Mouse (Mus musculus): Measurements from ENCODE around the gene Gsc2. TPM values are rescaled to one million over a fixed set of nuclear protein-coding genes. Genes with fewer than 3 reads are reported as not detected.

Gene Gsc2
- polyA plus RNA-seq, 1 experiment from 2014 or later = not detected

GRCm38 (mm10) chr16:17876096-17876495 lies 38.8 kb downstream of the Gsc2 start:
- H3K4me2 ChIP-seq (replicated peaks; ENCODE audit: low read depth) = no peak overlapping the region
- no peak for ATAC-seq
- TF ChIP-seq CTCF (IDR thresholded peaks at IDR 0.05; ENCODE audit: low read depth) = no peak
- peaks cover 4% of the 10 kb centered on the region; the same call in 1 of the 2 replicates for H3K4me1 ChIP-seq (replicated peaks; ENCODE audit: control insufficient read depth, insufficient read depth, low read length)
- no peaks in the 10 kb centered on the region for H3K9me3 ChIP-seq (ENCODE audit: control insufficient read depth)
- H3K4me3 ChIP-seq (ENCODE audit: low read depth, low read length) = no peak overlapping the region
- H3K9ac ChIP-seq (ENCODE audit: low read depth, low read length) = no peak overlapping the region
- 100% methylated on average over 1 of the region's 1 CpGs for WGBS
- H3K27me3 ChIP-seq (replicated peaks; ENCODE audit: control insufficient read depth, insufficient read depth, low read length) = no peaks in the 10 kb centered on the region
- H3K27ac ChIP-seq (ENCODE audit: low read depth, low read length) = no peak overlapping the region
- H3K36me3 ChIP-seq (ENCODE audit: control insufficient read depth, insufficient read depth) = peaks cover 12% of the 10 kb centered on the region; the same call in 1 of the 2 replicates

- Histone ChIP-seq H3K9me3 (ENCODE audit: control insufficient read depth) (no peaks in the 10 kb centered on the region), H3K27me3 (replicated peaks; ENCODE audit: control insufficient read depth, insufficient read depth, low read length) (no peaks in the 10 kb centered on the region), H3K4me2 (replicated peaks; ENCODE audit: low read depth) (no peak overlapping the region), H3K36me3 (ENCODE audit: control insufficient read depth, insufficient read depth) (peaks cover 10% of the 10 kb centered on the region), H3K4me3 (ENCODE audit: low read depth, low read length) (no peak overlapping the region), H3K9ac (ENCODE audit: low read depth, low read length) (no peak overlapping the region), H3K4me1 (replicated peaks; ENCODE audit: control insufficient read depth, insufficient read depth, low read length) (peaks cover 4% of the 10 kb centered on the region; the same call in 1 of the 2 replicates), H3K27ac (ENCODE audit: low read depth, low read length) (no peak overlapping the region)
- TF ChIP-seq CTCF (IDR thresholded peaks at IDR 0.05; ENCODE audit: low read depth) = no peak
- no peak for ATAC-seq
- WGBS = 53% methylated on average over 4 of the region's 4 CpGs
Observed at GRCm38 (mm10) chr16:17875174-17875573, 39.7 kb downstream of the Gsc2 start.

- no peaks in the 10 kb centered on the region for H3K27me3 ChIP-seq (replicated peaks; ENCODE audit: control insufficient read depth, insufficient read depth, low read length)
- H3K4me1 ChIP-seq (replicated peaks; ENCODE audit: control insufficient read depth, insufficient read depth, low read length) = peaks cover 4% of the 10 kb centered on the region; the same call in 1 of the 2 replicates
- no peak for TF ChIP-seq CTCF (IDR thresholded peaks at IDR 0.05; ENCODE audit: low read depth)
- no peak overlapping the region for H3K9ac ChIP-seq (ENCODE audit: low read depth, low read length)
- H3K27ac ChIP-seq (ENCODE audit: low read depth, low read length) = no peak overlapping the region
- 51% methylated on average over 4 of the region's 4 CpGs for WGBS
- H3K36me3 ChIP-seq (ENCODE audit: control insufficient read depth, insufficient read depth) = peaks cover 19% of the 10 kb centered on the region
- H3K4me3 ChIP-seq (ENCODE audit: low read depth, low read length) = no peak overlapping the region
- H3K4me2 ChIP-seq (replicated peaks; ENCODE audit: low read depth) = no peak overlapping the region
- H3K9me3 ChIP-seq (ENCODE audit: control insufficient read depth) = no peaks in the 10 kb centered on the region
- no peak for ATAC-seq
Observed at GRCm38 (mm10) chr16:17872995-17873394, 41.9 kb downstream of the Gsc2 start.

GRCm38 (mm10) chr16:17871248-17871647 lies 43.6 kb downstream of the Gsc2 start:
- WGBS = 39% methylated on average over 5 of the region's 5 CpGs
- ATAC-seq = peak; percentile 72
- H3K27ac ChIP-seq (ENCODE audit: low read depth, low read length) = no peak overlapping the region
- no peaks in the 10 kb centered on the region for H3K27me3 ChIP-seq (replicated peaks; ENCODE audit: control insufficient read depth, insufficient read depth, low read length)
- H3K36me3 ChIP-seq (ENCODE audit: control insufficient read depth, insufficient read depth) = peaks cover 19% of the 10 kb centered on the region
- H3K4me2 ChIP-seq (replicated peaks; ENCODE audit: low read depth) = no peak overlapping the region
- H3K4me1 ChIP-seq (replicated peaks; ENCODE audit: control insufficient read depth, insufficient read depth, low read length) = peaks cover 6% of the 10 kb centered on the region; the same call in 1 of the 2 replicates
- TF ChIP-seq CTCF (IDR thresholded peaks at IDR 0.05; ENCODE audit: low read depth) = peak; percentile 47
- no peak overlapping the region for H3K4me3 ChIP-seq (ENCODE audit: low read depth, low read length)
- no peaks in the 10 kb centered on the region for H3K9me3 ChIP-seq (ENCODE audit: control insufficient read depth)
- H3K9ac ChIP-seq (ENCODE audit: low read depth, low read length) = no peak overlapping the region

- ATAC-seq = peak; percentile 92
- 37% methylated on average over 6 of the region's 6 CpGs for WGBS
- 0 out of 2 replicates have a peak, but pooled peaks cover 2% of the 10 kb centered on the region for H3K4me1 ChIP-seq (replicated peaks; ENCODE audit: control insufficient read depth, insufficient read depth, low read length)
- no peaks in the 10 kb centered on the region for H3K9me3 ChIP-seq (ENCODE audit: control insufficient read depth)
- H3K4me2 ChIP-seq (replicated peaks; ENCODE audit: low read depth) = no peak overlapping the region
- H3K4me3 ChIP-seq (ENCODE audit: low read depth, low read length) = no peak overlapping the region
- H3K27me3 ChIP-seq (replicated peaks; ENCODE audit: control insufficient read depth, insufficient read depth, low read length) = no peaks in the 10 kb centered on the region
- H3K36me3 ChIP-seq (ENCODE audit: control insufficient read depth, insufficient read depth) = peaks cover 11% of the 10 kb centered on the region; the same call in 1 of the 2 replicates
- H3K27ac ChIP-seq (ENCODE audit: low read depth, low read length) = no peak overlapping the region
- H3K9ac ChIP-seq (ENCODE audit: low read depth, low read length) = no peak overlapping the region
- no peak for TF ChIP-seq CTCF (IDR thresholded peaks at IDR 0.05; ENCODE audit: low read depth)
Observed at GRCm38 (mm10) chr16:17865770-17866169, 49.1 kb downstream of the Gsc2 start.

- no peak overlapping the region for H3K27ac ChIP-seq (ENCODE audit: low read depth, low read length)
- 37% methylated on average over 2 of the region's 2 CpGs for WGBS
- no peaks in the 10 kb centered on the region for H3K9me3 ChIP-seq (ENCODE audit: control insufficient read depth)
- no peak for TF ChIP-seq CTCF (IDR thresholded peaks at IDR 0.05; ENCODE audit: low read depth)
- peak; percentile 56 for ATAC-seq
- H3K4me2 ChIP-seq (replicated peaks; ENCODE audit: low read depth) = no peak overlapping the region
- no peak overlapping the region for H3K9ac ChIP-seq (ENCODE audit: low read depth, low read length)
- peaks cover 10% of the 10 kb centered on the region; the same call in 1 of the 2 replicates for H3K36me3 ChIP-seq (ENCODE audit: control insufficient read depth, insufficient read depth)
- no peaks in the 10 kb centered on the region for H3K27me3 ChIP-seq (replicated peaks; ENCODE audit: control insufficient read depth, insufficient read depth, low read length)
- no peak overlapping the region for H3K4me3 ChIP-seq (ENCODE audit: low read depth, low read length)
- H3K4me1 ChIP-seq (replicated peaks; ENCODE audit: control insufficient read depth, insufficient read depth, low read length) = 0 out of 2 replicates have a peak, but pooled peaks cover 2% of the 10 kb centered on the region
Observed at GRCm38 (mm10) chr16:17865293-17865692, 49.6 kb downstream of the Gsc2 start.

Other genes starting within 250 kb of the Gsc2 start
- gene Med15, start 182.2 kb downstream of the Gsc2 start, polyA plus RNA-seq (2015; fragmentation: Nextera tagmentation; extraction: Ambion mirVana) = 26.6 TPM in 2 replicates
- gene Klhl22, start 155.4 kb downstream of the Gsc2 start, polyA plus RNA-seq (2015; fragmentation: Nextera tagmentation; extraction: Ambion mirVana) = 29.0 and 29.9 TPM in 2 replicates
- 6.3 and 6.9 TPM in 2 replicates for gene Scarf2, start 117.8 kb downstream of the Gsc2 start, polyA plus RNA-seq (2015; fragmentation: Nextera tagmentation; extraction: Ambion mirVana)
- not detected in 2 replicates for gene B830017H08Rik, start 81.9 kb downstream of the Gsc2 start, polyA plus RNA-seq (2015; fragmentation: Nextera tagmentation; extraction: Ambion mirVana)
- gene Car15, start 76.7 kb downstream of the Gsc2 start, polyA plus RNA-seq (2015; fragmentation: Nextera tagmentation; extraction: Ambion mirVana) = 0.39 and 0.59 TPM in 2 replicates
- not detected in 2 replicates for gene Gm20518, start 23.4 kb downstream of the Gsc2 start, polyA plus RNA-seq (2015; fragmentation: Nextera tagmentation; extraction: Ambion mirVana)
- 0.04 TPM in 1 of 2 replicates, not detected in the other for gene Tssk1, start 20.8 kb downstream of the Gsc2 start, polyA plus RNA-seq (2015; fragmentation: Nextera tagmentation; extraction: Ambion mirVana)
- gene Dgcr2, start 16.5 kb downstream of the Gsc2 start, polyA plus RNA-seq (2015; fragmentation: Nextera tagmentation; extraction: Ambion mirVana) = 35.0 and 35.3 TPM in 2 replicates
- not detected in 2 replicates for gene Tssk2, start 16.4 kb downstream of the Gsc2 start, polyA plus RNA-seq (2015; fragmentation: Nextera tagmentation; extraction: Ambion mirVana)
- 12.2 and 12.5 TPM in 2 replicates for gene Ess2, start 3.7 kb downstream of the Gsc2 start, polyA plus RNA-seq (2015; fragmentation: Nextera tagmentation; extraction: Ambion mirVana)
- 236 and 245 TPM in 2 replicates for gene Slc25a1, start 13.2 kb upstream of the Gsc2 start, polyA plus RNA-seq (2015; fragmentation: Nextera tagmentation; extraction: Ambion mirVana)
- not detected in 2 replicates for gene Vpreb2, start 65.4 kb upstream of the Gsc2 start, polyA plus RNA-seq (2015; fragmentation: Nextera tagmentation; extraction: Ambion mirVana)
- 98.4 and 106 TPM in 2 replicates for gene Dgcr6, start 137.8 kb upstream of the Gsc2 start, polyA plus RNA-seq (2015; fragmentation: Nextera tagmentation; extraction: Ambion mirVana)
- gene Prodh, start 175.1 kb upstream of the Gsc2 start, polyA plus RNA-seq (2015; fragmentation: Nextera tagmentation; extraction: Ambion mirVana) = 23.2 and 40.9 TPM in 2 replicates
- 1.6 and 1.9 TPM in 2 replicates for gene Rtn4r, start 212.6 kb upstream of the Gsc2 start, polyA plus RNA-seq (2015; fragmentation: Nextera tagmentation; extraction: Ambion mirVana)

Measured in intestine, postnatal 0 days (tissue).